In the genomic region with DNA sequence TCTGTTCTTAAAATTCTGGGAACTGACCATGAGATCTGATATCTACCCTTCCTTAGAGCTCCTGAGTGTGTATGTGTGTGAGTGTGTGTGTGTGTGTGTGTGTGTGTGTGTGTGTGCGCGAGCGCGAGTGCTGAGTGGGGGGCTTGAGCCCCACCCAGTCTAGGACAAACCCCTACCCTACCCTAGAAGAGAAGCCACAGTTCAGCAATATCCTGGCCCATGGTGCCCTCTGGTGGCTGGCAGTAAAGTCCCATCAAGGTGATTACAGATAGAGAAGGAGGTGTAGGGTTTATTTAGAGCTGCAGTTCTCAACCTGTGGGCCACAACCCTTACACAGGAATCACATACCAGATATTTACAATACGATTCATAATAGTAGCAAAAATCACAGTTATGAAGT, we compare ENCODE assay signal across 8 mouse cellular contexts. TPM values are rescaled to one million over a fixed set of nuclear protein-coding genes. Genes with fewer than 3 reads are reported as not detected.
DNase-seq lines count a peak whose midpoint lies in the region; ATAC-seq and TF ChIP-seq lines count a peak whose summit lies in the region.

No protein-coding gene starts in this region.

- no peak overlapping the region for H3K4me2 ChIP-seq in forebrain, embryonic 14.5 days (ENCODE audit: low read length)

- intact Hi-C loops in gastrocnemius, adult 2 months (cut with DNase I) = loop anchor here (10.0 kb wide), 1 partner anchor 135 kb away; no protein-coding TSS in a partner anchor

- H3K36me3 ChIP-seq in forebrain, embryonic 14.5 days (ENCODE audit: control insufficient read depth, insufficient read depth, low read length) = no peaks in the 10 kb centered on the region
- H3K36me3 ChIP-seq in midbrain, embryonic 10.5 days = no peaks in the 10 kb centered on the region

- no peaks in the 10 kb centered on the region for H3K27me3 ChIP-seq in forebrain, embryonic 14.5 days (replicated peaks; ENCODE audit: control insufficient read depth, insufficient read depth, low read length)
- no peaks in the 10 kb centered on the region for H3K27me3 ChIP-seq in midbrain, embryonic 10.5 days (ENCODE audit: low read depth, poor library complexity, severe bottlenecking)

- peak; percentile 38 for DNase-seq in gastrocnemius, adult 2 months
- no peak for DNase-seq in gastrocnemius, adult 18-20 months (ENCODE audit: low spot score)
- DNase-seq in A20 (ENCODE audit: low read depth, low spot score) = peak; percentile 60
- DNase-seq in brain, adult 2 months (ENCODE audit: low read depth, low spot score) = peak; percentile 75
- peak; percentile 77 for DNase-seq in forebrain, embryonic 14.5 days (ENCODE audit: low spot score)
- DNase-seq in kidney, postnatal 25 days = peak; percentile 62 to 70
- DNase-seq in midbrain, embryonic 10.5 days (ENCODE audit: low spot score) = peak; percentile 45
- peak; percentile 78 for DNase-seq in testis, postnatal 10 days (ENCODE audit: low spot score)

- 19% methylated on average over 5 of the region's 5 CpGs for WGBS in forebrain, embryonic 14.5 days
- WGBS in midbrain, embryonic 10.5 days = 34% methylated on average over 5 of the region's 5 CpGs

- H3K9me3 ChIP-seq in forebrain, embryonic 14.5 days (replicated peaks; ENCODE audit: control insufficient read depth, low read length) = no peaks in the 10 kb centered on the region
- no peaks in the 10 kb centered on the region for H3K9me3 ChIP-seq in midbrain, embryonic 10.5 days (replicated peaks)

- no peak overlapping the region for H3K4me3 ChIP-seq in gastrocnemius, adult 2 months
- H3K4me3 ChIP-seq in forebrain, embryonic 14.5 days (ENCODE audit: low read depth, low read length) = no peak overlapping the region
- no peak overlapping the region for H3K4me3 ChIP-seq in midbrain, embryonic 10.5 days

- ATAC-seq in forebrain, embryonic 14.5 days = peak; percentile 87

- no peaks in the 10 kb centered on the region for H3K4me1 ChIP-seq in forebrain, embryonic 14.5 days (ENCODE audit: control insufficient read depth, insufficient read depth, low read length)
- H3K4me1 ChIP-seq in midbrain, embryonic 10.5 days = no peaks in the 10 kb centered on the region

- no peak overlapping the region for H3K27ac ChIP-seq in gastrocnemius, adult 2 months
- H3K27ac ChIP-seq in forebrain, embryonic 14.5 days (ENCODE audit: low read depth, low read length) = no peak overlapping the region
- H3K27ac ChIP-seq in midbrain, embryonic 10.5 days (replicated peaks) = no peak overlapping the region

- no peak overlapping the region for H3K9ac ChIP-seq in forebrain, embryonic 14.5 days (ENCODE audit: low read length)

- TF ChIP-seq CTCF in gastrocnemius, adult 2 months (IDR thresholded peaks at IDR 0.05) = peak; percentile 51

RNA-seq across cellular contexts. Expression of a gene that starts 7.6 kb away (rescaled TPM):
- 10 to 100 TPM; 27.1 to 29.3 TPM for total RNA-seq in gastrocnemius, adult 2 months (2021)
- 10 to 100 TPM; 30.3 to 32.8 TPM for total RNA-seq in gastrocnemius, adult 18-20 months (2021)
- 41.5 and 49.4 TPM in 2 replicates for polyA plus RNA-seq in forebrain, embryonic 14.5 days (2014; fragmentation: Nextera tagmentation; extraction: Ambion mirVana)
- 56.2 and 60.9 TPM in 2 replicates for polyA plus RNA-seq in midbrain, embryonic 10.5 days (2016; fragmentation: Nextera tagmentation; extraction: Ambion mirVana)

RNA-seq across cellular contexts. Expression of a gene that starts 11.3 kb away (rescaled TPM):
- not detected for total RNA-seq in gastrocnemius, adult 2 months (2021)
- total RNA-seq in gastrocnemius, adult 18-20 months (2021) = not detected
- polyA plus RNA-seq in forebrain, embryonic 14.5 days (2014; fragmentation: Nextera tagmentation; extraction: Ambion mirVana) = 71.9 and 75.1 TPM in 2 replicates
- polyA plus RNA-seq in midbrain, embryonic 10.5 days (2016; fragmentation: Nextera tagmentation; extraction: Ambion mirVana) = 4.8 and 7.3 TPM in 2 replicates
